In genomic region chr11:16776967-16777366, GRCm38 (mm10) we compare ENCODE assay signal across 22 mouse cellular contexts. TPM values are rescaled to one million over a fixed set of nuclear protein-coding genes. Genes with fewer than 3 reads are reported as not detected.
DNase-seq lines count a peak whose midpoint lies in the region; ATAC-seq and TF ChIP-seq lines count a peak whose summit lies in the region.
"Had no signal": no experiment of that assay in that cellular context is flagged by ENCODE, and none has a peak within 500 bp of the region (broad histone marks: within the 10 kb centered on the region; RNA-seq: fewer than 3 reads in every experiment).

No protein-coding gene starts in this region.

- 73% methylated on average over 2 of the region's 2 CpGs for WGBS in liver, adult 2 months
- WGBS in liver, embryonic 11.5 days: 29% methylated on average over 2 of the region's 2 CpGs
- WGBS in limb, embryonic 14.5 days: 33% methylated on average over 2 of the region's 2 CpGs
- 20% methylated on average over 2 of the region's 2 CpGs for WGBS in stomach, embryonic 16.5 days

- peaks cover 80% of the 10 kb centered on the region for H3K36me3 ChIP-seq in liver, adult 2 months (ENCODE audit: control insufficient read depth, insufficient read depth, low read length)
- H3K36me3 ChIP-seq in liver, embryonic 11.5 days (ENCODE audit: control insufficient read depth, insufficient read depth, low read length): no peaks in the 10 kb centered on the region
- no peaks in the 10 kb centered on the region for H3K36me3 ChIP-seq in limb, embryonic 14.5 days (ENCODE audit: control insufficient read depth, insufficient read depth, low read length)
- no peaks in the 10 kb centered on the region for H3K36me3 ChIP-seq in stomach, embryonic 16.5 days (ENCODE audit: control insufficient read depth, insufficient read depth, low read length)
- H3K36me3 ChIP-seq: forebrain, embryonic 12.5 days; hindbrain, embryonic 12.5 days had no signal

- H3K27me3 ChIP-seq in liver, adult 2 months (ENCODE audit: control insufficient read depth, insufficient read depth, low read length): no peaks in the 10 kb centered on the region
- no peaks in the 10 kb centered on the region for H3K27me3 ChIP-seq in liver, embryonic 11.5 days (replicated peaks; ENCODE audit: control insufficient read depth, insufficient read depth, low read length)
- no peaks in the 10 kb centered on the region for H3K27me3 ChIP-seq in limb, embryonic 14.5 days (ENCODE audit: control insufficient read depth, insufficient read depth, low read length)
- no peaks in the 10 kb centered on the region for H3K27me3 ChIP-seq in stomach, embryonic 16.5 days (ENCODE audit: control insufficient read depth, insufficient read depth, low read length)
- H3K27me3 ChIP-seq: forebrain, embryonic 12.5 days; hindbrain, embryonic 12.5 days; Patski had no signal

- DNase-seq in gastrocnemius, adult 2 months: no peak
- DNase-seq in gastrocnemius, adult 18-20 months (ENCODE audit: low spot score): no peak
- DNase-seq in liver, adult 2 months (ENCODE audit: extremely low read depth, low read depth, low spot score): no peak
- no peak for DNase-seq in liver, embryonic 11.5 days (ENCODE audit: low spot score)
- DNase-seq in limb, embryonic 14.5 days (ENCODE audit: low spot score): peak; percentile 49
- no peak for DNase-seq in spleen, postnatal 10 days (ENCODE audit: low spot score in 2 of 2)
- DNase-seq in left cerebral cortex, adult 11 months (ENCODE audit: low spot score): no peak
- DNase-seq: adrenal gland, postnatal 14 days; cerebellum, adult 11-12 months; cerebellum, postnatal 10 days; gastrocnemius, postnatal 25 days; heart, postnatal 10 days; heart, postnatal 4 days had no signal

- no peak overlapping the region for H3K4me2 ChIP-seq in liver, embryonic 11.5 days
- H3K4me2 ChIP-seq in limb, embryonic 14.5 days (replicated peaks; ENCODE audit: low read depth, low read length, severe bottlenecking): no peak overlapping the region
- no peak overlapping the region for H3K4me2 ChIP-seq in stomach, embryonic 16.5 days (ENCODE audit: low read depth, low read length)
- H3K4me2 ChIP-seq: forebrain, embryonic 12.5 days; hindbrain, embryonic 12.5 days had no signal

- intact Hi-C loops in gastrocnemius, adult 2 months (cut with DNase I): no loop called here

- no peaks in the 10 kb centered on the region for H3K9me3 ChIP-seq in liver, embryonic 11.5 days (ENCODE audit: control insufficient read depth, low read length)
- no peaks in the 10 kb centered on the region for H3K9me3 ChIP-seq in limb, embryonic 14.5 days (ENCODE audit: control insufficient read depth, low read length)
- H3K9me3 ChIP-seq in stomach, embryonic 16.5 days (replicated peaks; ENCODE audit: control insufficient read depth, low read length): no peaks in the 10 kb centered on the region
- H3K9me3 ChIP-seq: forebrain, embryonic 12.5 days; hindbrain, embryonic 12.5 days had no signal

- TF ChIP-seq CTCF in gastrocnemius, adult 2 months (IDR thresholded peaks at IDR 0.05): no peak
- no peak for TF ChIP-seq CTCF in liver, adult 2 months (IDR thresholded peaks at IDR 0.05; ENCODE audit: low read depth, low read length)

- TF ChIP-seq POLR2A in liver, adult 2 months (IDR thresholded peaks at IDR 0.05; ENCODE audit: extremely low read depth, insufficient read depth, low read length): no peak
- no peak for TF ChIP-seq POLR2A in limb, embryonic 14.5 days (IDR thresholded peaks at IDR 0.05; ENCODE audit: borderline replicate concordance, extremely low read depth, insufficient read depth, insufficient read length)

- H3K4me3 ChIP-seq in gastrocnemius, adult 2 months: no peak overlapping the region
- no peak overlapping the region for H3K4me3 ChIP-seq in liver, adult 2 months (ENCODE audit: insufficient read depth, low read depth, low read length)
- H3K4me3 ChIP-seq in liver, embryonic 11.5 days (ENCODE audit: low read depth, low read length): no peak overlapping the region
- H3K4me3 ChIP-seq in limb, embryonic 14.5 days (replicated peaks; ENCODE audit: low read length): no peak overlapping the region
- H3K4me3 ChIP-seq in stomach, embryonic 16.5 days (replicated peaks; ENCODE audit: low read length): no peak overlapping the region
- H3K4me3 ChIP-seq: forebrain, embryonic 12.5 days; hindbrain, embryonic 12.5 days had no signal

- H3K4me1 ChIP-seq in liver, adult 2 months (ENCODE audit: control insufficient read depth, insufficient read depth, low read length): peaks cover 49% of the 10 kb centered on the region
- H3K4me1 ChIP-seq in liver, embryonic 11.5 days (replicated peaks; ENCODE audit: control insufficient read depth, insufficient read depth, low read length): no peaks in the 10 kb centered on the region
- peaks cover 5% of the 10 kb centered on the region; the same call in 1 of the 2 replicates for H3K4me1 ChIP-seq in limb, embryonic 14.5 days (ENCODE audit: control insufficient read depth, insufficient read depth, low read length)
- peaks cover 27% of the 10 kb centered on the region for H3K4me1 ChIP-seq in stomach, embryonic 16.5 days (ENCODE audit: control insufficient read depth, insufficient read depth, low read length)

- H3K79me2 ChIP-seq in liver, adult 2 months (ENCODE audit: control insufficient read depth, insufficient read depth, low read length): peaks cover 56% of the 10 kb centered on the region

- ATAC-seq in liver, embryonic 11.5 days (replicated peaks; ENCODE audit: low FRiP score): no peak
- ATAC-seq in limb, embryonic 14.5 days (ENCODE audit: low FRiP score, low read depth): no peak
- ATAC-seq in stomach, embryonic 16.5 days (ENCODE audit: insufficient read depth, low FRiP score): peak; percentile 77
- ATAC-seq: activated CD4-positive, CD25-positive, alpha-beta regulatory T cell, adult 4 months; forebrain, embryonic 16.5 days; hindbrain, embryonic 16.5 days; Patski had no signal

- H3K9ac ChIP-seq in liver, adult 2 months (ENCODE audit: low read depth, low read length): no peak overlapping the region
- no peak overlapping the region for H3K9ac ChIP-seq in liver, embryonic 11.5 days (ENCODE audit: low read depth, low read length)
- no peak overlapping the region for H3K9ac ChIP-seq in limb, embryonic 14.5 days (ENCODE audit: low read depth, low read length, severe bottlenecking)
- H3K9ac ChIP-seq in stomach, embryonic 16.5 days (ENCODE audit: low read length): no peak overlapping the region
- H3K9ac ChIP-seq: forebrain, embryonic 12.5 days; hindbrain, embryonic 12.5 days had no signal

- peak overlapping the region; percentile 58 for H3K27ac ChIP-seq in gastrocnemius, adult 2 months
- H3K27ac ChIP-seq in liver, adult 2 months (replicated peaks; ENCODE audit: insufficient read depth, low read depth, low read length): 0 out of 2 replicates have a peak overlapping the region, but pooled peaks have one; percentile 10
- H3K27ac ChIP-seq in liver, embryonic 11.5 days (ENCODE audit: low read depth, low read length): no peak overlapping the region
- no peak overlapping the region for H3K27ac ChIP-seq in limb, embryonic 14.5 days (replicated peaks; ENCODE audit: low read depth, low read length)
- peak overlapping the region; percentile 54 for H3K27ac ChIP-seq in stomach, embryonic 16.5 days (ENCODE audit: low read length)
- H3K27ac ChIP-seq: forebrain, embryonic 12.5 days; hindbrain, embryonic 12.5 days had no signal

RNA-seq across cellular contexts. Expression of gene Egfr, which starts 25.0 kb away (rescaled TPM):
- 10 to 100 TPM; 12.2 to 14.7 TPM for total RNA-seq in gastrocnemius, adult 2 months (2021)
- total RNA-seq in gastrocnemius, adult 18-20 months (2021): 10 to 100 TPM; 10.7 to 14.0 TPM
- total RNA-seq in liver, adult 2 months (2014; rRNA removed): 193 and 198 TPM in 2 replicates
- 117 and 215 TPM in 2 replicates for polyA plus RNA-seq in liver, adult 2 months (2012; rRNA removed)
- polyA plus RNA-seq in liver, embryonic 11.5 days (2014; fragmentation: Nextera tagmentation; extraction: Ambion mirVana): 2.4 and 3.7 TPM in 2 replicates
- polyA plus RNA-seq in limb, embryonic 14.5 days (2012; rRNA removed): 19.8 and 33.3 TPM in 2 replicates
- 32.2 and 35.8 TPM in 2 replicates for polyA plus RNA-seq in limb, embryonic 14.5 days (2014; fragmentation: Nextera tagmentation; extraction: Ambion mirVana)
- polyA plus RNA-seq in stomach, embryonic 16.5 days (2015; fragmentation: Nextera tagmentation; extraction: Ambion mirVana): 17.0 and 17.8 TPM in 2 replicates
- total RNA-seq: granulocyte monocyte progenitor cell, adult 5-6 weeks; MEL had no signal

Comparison
In these comparisons a context has a peak if more than half of its experiments do, and no peak if none do; other contexts are left out.
1. H3K27ac ChIP-seq: peak in gastrocnemius, adult 2 months (single experiment), liver, adult 2 months (single experiment) and stomach, embryonic 16.5 days (single experiment); none in liver, embryonic 11.5 days (single experiment) and limb, embryonic 14.5 days (single experiment).